Mouse (Mus musculus): ENCODE data around the gene Gcfc2.

The Gcfc2 gene

DNA sequence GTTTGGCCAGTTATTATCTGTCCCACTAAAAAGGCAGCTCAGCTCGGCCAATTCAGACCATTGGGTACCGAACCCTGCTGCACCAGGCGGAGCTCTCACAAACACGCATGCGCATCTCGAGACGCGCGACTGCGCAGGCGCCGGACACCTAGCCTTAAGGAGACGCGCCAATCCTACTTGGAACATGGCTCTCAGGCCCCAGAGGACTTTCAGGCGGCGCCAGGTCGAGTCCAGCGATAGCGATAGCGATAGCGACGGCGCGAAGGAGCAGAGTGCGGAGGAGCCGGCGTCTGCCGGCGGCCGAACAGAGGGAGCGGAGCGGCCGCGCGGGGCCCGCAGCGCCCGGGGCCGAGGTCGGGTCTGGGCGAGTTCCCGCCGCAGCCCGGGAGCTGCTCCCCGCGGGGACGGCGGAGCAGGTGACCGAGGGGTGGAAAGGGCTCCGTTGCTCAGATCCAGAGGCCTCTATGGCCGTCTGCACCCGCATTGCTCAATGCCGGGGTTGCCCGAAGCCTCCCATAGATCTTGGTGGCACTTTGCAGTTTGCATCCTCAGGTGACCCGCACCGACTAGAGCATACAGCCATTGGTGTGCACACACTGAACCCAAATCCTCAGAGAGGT lies at the start of gene Gcfc2:
TSS of gene Gcfc2 (plus strand) at position 147 of the 620 bp plus-strand sequence.
- peak; percentile 97 for DNase-seq

DNA sequence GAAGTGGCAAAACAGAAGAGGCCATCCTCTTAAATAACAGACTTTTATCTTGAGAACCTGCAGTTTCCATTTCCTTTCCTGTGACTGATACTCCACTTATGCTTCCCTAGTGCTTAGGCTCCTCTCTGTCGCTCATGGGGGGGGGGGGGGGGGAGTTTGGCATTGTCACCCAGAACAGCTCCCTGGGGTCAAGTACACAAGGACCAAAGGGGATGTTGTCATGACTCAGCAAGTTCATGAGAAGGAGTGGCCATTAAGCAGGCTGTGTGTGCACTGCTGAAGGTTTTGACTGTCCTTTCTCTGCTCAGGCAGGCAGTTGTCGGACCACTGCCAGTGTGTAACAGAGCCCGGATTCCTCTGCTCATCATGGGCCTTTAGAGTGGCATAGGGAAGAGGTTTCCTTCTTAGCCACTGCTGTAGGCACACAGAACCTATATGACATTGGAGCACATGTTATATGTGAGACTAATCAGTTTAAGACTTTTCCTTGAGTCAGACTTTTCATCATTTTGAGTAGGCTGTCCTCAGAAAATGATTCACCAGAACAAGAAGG lies 27.7 kb upstream of the Gcfc2 start:
- DNase-seq = no peak

DNA sequence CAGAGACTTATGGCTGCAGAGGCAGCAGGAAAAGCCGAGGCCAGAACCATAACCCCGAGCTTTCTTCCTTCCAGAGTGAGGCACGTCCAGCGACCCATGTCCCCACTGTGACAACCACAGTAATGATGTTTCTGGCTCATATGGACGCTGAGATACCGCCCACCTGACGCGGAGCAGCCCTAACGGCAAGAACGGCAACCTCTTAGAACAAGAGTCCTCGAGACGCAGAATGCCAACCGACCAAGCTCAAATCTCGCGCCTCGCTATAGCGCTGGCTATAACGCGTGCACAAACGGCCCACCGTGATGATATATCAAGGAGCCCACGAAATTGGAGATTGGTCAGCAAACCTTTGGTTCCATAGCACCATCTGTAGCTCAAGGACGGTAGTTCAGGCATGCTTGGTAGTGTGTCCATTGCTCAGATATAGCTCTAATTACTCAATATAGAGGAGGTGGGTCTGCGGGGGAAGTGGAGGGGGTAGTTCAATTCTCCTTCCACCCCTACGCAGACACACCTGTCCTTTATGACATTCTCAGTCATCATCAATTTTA lies 13.1 kb upstream of the Gcfc2 start:
- DNase-seq = no peak

DNA sequence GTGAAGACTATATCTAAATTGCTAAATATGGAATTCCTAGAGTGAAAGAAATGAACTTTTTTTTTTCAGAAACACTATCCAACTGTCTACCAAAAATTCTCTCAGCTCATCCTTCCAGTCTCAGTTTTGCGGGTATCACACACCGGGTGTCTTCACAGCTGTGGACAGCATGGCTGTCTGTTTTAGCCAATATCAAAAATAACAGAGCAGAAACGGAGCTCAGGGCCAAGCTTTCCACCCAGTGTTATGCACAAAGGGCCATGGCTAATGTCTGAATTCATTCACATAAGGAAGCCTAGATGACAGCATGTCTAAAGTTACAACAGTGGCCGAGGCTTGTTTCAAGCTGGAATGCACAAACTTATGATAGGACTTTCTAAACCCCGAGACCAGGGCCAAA lies 12.2 kb upstream of the Gcfc2 start:
- DNase-seq = no peak

DNA sequence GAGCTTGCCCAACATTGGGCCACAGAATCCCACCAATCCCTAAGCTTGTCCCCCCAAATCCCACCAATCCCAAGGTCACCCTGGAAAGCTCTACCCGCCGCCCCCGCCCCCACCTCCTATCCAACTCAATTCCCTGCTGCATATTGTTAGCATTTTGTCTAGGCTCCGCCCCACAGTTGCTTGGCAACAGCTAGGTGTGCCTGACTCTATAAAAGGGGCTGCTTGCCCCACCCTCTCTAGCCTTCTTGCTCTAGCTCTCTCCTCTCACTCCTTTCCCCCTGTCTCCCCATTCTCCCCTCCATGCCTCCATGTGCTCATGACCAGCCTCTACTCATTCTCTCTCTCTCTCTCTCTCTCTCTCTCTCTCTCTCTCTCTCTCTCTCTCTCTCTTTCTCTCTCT lies 11.8 kb upstream of the Gcfc2 start:
- DNase-seq = no peak

DNA sequence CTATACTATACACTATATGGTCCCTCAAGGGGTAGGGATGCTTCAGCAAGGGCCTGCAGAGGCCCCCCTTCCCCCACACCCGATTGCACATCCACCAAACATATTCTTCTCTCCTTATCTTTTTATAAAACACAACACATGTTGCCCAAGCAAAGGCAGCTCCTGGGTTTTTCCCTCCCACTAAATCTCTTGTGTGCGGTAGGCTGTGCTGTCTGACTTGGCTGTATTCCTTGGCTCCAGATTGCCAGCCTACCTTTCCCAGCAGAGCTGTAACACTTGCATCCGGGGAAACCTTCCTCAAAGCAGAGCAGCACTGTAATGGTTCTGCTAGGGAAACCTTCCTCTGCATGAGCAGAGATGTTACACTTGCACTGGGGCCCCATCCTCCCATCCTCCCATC lies 11.3 kb upstream of the Gcfc2 start:
- no peak for DNase-seq

DNA sequence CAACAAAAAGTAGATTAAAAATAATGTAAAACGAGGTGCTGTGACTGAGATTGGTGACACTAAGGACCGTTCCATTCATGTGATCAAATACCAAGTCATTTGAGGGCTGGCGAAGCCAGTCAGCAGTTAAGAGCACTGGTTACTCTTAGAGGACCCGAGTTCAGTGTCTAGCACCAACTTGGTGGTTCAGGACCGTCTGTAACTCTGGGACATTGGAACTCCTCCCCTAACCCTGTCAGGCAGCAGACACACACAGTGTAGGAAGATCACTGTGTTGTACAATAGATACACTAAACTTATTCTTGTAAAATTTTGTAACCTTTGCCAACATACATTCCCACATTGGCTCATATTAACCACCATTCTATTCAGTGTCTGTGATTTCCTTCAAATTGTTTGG lies 835 bp downstream of the Gcfc2 start:
- DNase-seq = no peak

DNA sequence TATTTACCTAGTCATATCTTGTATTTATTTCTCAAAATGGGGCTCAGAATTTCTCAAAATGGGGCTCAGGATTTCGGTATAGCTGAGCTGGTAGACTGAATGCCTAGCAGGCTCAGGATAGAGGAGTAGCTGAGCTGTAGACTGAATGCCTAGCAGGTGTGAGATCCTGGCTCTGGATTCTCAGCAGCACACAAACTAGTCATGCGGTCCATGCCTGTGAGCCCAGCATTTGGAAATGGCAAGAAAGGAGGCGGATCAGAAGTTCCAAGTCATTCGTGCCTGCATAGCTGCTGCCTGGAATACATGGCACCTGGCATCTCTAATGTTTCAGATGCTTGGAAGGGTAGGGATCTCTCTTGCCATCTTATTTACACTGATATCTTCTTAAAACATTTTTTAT lies 5.9 kb downstream of the Gcfc2 start:
- no peak for DNase-seq

DNA sequence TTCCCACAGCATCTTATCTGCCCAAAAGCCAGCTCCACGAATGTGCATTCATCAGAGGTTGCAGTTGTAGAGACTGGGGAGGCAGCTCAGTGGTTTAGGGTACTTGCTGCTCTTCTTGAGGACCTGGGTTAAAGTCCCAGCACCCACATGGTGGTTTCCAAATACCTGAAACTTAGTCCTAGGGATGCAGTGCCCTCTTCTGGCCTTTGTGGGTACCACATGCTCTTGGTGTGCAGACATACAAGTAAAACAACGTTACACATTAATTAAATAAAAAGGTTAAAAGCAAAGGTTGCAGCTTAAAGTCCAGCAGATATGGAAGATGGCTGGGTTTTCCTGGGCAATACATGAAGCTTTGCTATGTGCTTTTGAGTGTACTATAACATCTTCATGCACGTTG lies 9.8 kb downstream of the Gcfc2 start:
- no peak for DNase-seq

DNA sequence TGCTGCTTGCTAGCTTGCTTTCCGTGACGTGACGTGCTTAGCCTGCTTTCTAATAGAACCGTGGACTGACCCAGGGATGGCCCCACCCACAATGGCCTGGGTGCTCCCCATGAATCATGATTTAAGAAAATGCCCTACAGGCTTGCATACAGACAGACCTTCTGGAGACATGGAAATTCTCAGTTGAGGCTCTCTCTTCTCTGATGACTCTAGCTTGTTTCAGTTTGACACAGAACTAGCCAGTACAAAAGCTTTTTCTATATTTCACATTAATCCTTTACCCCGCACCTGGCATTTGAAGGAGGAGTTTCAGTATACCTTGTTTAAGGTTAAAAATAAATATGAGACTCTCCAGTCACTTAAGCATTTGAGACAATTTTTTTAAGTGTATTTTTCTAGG lies 18.2 kb downstream of the Gcfc2 start:
- DNase-seq = no peak

DNA sequence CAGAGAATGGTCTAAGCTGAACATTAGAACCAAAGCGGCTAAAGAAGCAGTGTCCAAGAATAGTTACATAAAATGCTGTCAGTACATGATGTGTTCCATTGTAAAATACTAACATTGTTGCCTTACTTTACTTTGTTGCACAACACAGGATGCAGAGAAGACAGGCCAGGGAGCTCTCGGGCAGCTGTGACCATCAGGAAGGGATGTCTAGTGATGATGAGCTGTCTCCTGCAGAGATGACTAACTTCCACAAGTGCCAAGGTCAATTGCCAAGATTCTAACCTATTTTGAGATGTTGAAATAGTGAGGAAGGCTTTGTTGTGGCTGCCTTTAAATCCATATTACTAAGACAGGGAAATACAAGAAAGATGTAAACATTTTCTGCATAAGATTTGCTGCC lies 19.8 kb downstream of the Gcfc2 start:
- DNase-seq = no peak

DNA sequence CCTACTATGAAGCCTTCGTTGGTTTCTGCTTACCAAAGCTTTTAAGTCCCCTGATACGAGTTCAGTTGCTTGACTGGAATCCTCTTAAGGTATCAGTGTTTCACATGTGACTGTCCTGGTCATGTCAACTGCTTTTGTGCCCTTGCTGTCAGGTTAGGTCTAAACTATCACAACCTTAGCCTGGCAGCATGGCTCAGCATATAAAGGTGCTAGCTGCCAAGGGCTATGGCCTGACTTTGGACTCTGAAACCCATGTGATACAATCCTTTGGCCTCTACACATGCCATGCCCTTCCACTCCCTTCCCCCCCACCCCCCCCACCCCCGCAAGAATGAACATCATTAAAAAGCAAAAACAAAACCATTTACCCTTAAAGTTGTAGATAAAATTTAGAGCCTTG lies 21.0 kb downstream of the Gcfc2 start:
- DNase-seq = no peak

DNA sequence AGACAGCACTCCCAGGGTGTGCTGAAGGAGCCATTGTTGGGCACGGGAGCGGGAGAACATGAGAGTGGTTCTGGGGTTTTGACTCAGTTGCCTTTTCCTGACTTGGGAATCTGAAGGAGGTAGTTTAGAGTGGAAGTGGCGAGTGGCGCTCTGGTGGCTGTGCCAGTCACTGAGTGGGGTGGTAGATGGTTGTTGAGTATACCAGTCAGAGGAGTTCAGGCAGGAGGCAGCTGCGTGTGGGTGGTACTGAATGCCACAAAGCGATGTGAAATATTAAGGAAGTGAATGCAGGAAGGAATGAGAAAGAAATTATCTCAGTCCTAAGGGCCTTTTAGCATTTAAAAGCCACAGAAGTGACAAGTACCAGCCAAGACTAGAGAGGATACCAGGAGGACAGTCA lies 23.4 kb downstream of the Gcfc2 start:
- DNase-seq = no peak

DNA sequence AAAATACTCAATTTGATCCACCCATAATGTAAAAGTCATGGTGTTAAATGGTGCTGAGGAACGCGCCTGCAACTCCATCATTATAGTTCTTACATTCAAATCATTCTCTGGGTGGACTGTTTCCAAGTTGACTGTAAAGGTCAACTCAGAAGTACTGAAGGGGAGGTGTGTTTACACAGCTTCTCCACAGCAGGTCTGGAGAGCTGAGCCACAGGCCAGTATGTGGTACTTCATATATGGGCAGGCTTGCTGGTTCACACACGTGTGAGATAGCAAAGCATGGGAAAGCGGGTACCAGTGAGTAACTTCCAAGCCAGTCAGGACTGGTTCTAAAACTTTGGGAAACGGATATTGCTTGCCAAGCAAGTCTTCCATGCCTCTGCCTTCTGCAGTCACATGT lies 31.7 kb downstream of the Gcfc2 start:
- DNase-seq = no peak

DNA sequence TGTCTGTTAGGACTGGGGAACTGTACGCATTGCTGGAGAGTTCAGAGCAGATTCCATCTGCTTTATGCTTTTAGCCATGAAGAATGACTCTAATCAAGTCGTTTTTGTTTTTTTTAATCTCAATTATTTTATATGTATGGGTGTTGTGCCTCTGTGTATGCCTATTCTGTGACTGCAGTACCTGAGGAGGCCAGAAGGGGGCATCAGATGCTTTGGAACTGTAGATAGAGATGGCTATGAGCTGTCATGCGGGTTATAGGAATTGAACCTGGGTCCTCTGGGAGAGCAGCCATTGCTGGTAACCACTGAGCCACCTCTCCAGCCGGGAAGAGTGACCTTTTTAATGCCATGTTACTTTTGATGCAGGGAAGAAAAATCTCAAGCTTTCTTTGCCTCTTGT lies 32.9 kb downstream of the Gcfc2 start:
- no peak for DNase-seq

DNA sequence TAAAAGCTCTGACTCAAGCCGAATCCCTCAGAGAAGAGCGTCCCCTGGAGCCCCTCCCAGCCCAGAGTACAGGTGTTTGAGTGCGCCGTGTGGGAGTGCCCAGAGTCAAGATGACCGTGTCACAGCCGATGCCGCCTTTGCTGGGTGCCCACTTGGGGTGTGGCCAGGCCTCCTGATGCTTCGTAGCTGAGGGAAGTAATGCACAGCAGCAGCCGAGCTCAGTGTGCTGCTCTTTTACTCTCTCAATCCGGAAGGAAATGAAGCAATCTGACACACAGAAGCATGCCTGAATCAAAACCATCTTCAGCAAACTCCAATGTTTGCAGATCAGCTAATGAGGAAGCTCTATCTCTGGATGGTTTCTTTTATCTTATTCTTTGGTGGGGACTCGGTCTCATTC lies 34.5 kb downstream of the Gcfc2 start:
- no peak for DNase-seq

DNA sequence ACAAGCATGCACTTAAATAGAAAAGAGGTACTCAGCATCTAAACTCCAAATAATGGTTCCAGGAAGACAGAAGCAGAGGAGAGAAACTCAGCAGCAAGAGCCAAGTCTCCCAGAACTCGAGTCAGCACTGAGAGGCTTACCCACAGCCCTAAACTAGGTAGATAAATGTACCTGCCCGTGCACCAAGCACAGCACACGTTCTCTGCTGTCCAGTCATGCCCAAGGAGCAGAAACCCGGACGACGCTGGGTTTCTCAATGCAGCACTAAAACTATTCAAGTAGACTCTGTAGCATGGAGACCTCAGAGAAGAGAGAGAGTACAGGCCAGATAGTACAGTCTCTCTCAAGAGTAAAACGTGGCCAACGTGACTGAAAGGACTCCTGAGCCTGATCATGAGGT lies 36.4 kb downstream of the Gcfc2 start:
- DNase-seq = no peak

DNA sequence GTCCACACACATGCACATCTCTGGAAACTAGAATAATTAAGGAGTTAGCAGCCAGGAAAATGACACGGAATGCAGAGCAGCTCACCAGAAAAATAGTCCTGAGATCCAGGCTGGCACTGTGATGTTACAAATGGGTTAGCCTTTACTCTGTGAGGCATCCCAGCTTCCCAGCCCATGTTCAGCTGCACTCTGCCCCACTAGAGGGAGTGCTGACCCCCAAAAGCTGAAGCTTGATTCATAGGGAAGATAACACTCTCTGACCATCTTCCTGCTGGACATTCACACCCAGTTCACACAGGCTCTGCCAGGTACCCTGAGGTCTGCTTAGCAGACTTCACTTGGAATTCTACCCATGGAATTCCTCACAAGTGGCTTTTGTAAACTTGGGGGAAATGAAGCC lies 36.8 kb downstream of the Gcfc2 start:
- no peak for DNase-seq

DNA sequence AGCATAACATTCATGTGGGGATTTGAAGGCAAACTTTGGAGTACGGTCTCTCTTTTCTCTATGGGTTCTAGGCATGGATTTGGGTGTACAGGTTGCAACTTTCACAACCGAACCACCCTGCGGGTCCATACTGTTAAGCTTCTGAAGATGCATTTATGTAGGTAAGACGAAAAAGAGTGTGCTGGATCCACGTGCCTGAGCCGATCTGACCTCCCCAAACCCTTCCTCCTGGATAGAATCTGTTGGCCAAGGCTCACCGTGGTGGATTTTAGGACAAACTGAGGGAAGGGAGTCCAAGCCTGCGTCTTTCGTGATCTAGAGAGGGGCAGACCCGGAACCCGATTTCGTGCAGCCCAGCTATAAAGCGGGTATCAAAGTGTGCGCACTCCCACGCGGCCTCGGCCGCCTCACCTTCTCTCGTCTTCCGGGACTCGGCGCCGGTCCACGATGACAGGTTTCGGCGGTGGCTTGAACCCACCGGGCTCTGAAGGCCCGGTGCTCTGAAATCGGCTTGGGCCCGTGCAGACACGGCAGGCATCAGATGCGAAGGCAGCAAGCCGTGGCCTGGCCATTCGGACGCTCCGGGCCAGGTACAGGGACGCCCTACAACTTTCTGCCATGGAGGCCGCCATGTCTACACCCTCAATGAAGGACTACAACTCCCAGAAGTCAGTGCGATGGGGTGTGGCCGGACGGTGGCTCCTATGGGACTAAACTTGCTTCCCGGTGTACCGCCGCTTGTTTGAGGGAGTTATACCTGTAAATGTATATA lies 42.0 kb downstream of the Gcfc2 start, which contains the start of gene Mrpl19:
TSS of gene Mrpl19 (minus strand) at position 663 of the 772 bp plus-strand sequence.
- DNase-seq = peak; percentile 92

DNA sequence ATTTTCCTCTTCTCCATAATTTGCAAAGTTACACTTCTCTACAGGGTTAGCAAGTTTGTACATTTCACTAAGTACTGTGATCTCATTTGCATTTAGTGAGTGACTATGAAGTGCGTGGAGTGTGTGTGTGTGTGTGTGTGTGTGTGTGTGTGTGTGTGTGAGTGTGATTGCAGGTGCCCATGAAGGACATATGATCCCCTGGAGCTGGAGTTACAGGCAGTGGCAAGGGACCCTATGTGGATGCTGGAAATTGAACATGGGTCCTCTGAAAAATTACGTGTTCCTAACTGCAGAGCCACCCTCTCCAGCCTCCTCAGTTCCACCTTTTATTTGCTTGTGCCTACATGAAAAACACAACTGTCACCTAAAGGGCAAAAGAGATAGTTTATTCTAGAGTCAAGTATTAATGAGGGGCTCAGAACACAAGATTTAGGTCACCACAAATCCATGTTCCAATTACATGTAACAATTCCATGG lies 42.6 kb downstream of the Gcfc2 start:
- DNase-seq = no peak

DNA sequence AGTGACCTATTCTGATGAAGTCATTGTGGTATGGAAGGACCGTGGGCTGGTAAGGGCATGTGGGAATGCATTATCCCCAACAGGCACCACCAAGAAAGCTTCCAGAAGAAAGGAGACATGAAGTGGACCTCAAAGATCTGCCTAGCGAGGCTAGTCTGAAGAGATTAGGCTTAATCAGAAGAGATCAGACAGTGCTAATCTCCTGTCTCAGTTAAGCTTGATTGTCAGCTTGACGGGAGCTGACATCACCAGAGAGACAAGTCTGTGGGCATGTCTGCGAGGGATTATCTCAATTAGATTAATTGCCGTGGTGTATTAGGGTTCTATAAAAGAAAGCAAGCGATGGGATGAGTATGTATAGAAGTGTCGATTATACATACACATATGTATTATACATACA lies 47.7 kb downstream of the Gcfc2 start:
- no peak for DNase-seq

DNA sequence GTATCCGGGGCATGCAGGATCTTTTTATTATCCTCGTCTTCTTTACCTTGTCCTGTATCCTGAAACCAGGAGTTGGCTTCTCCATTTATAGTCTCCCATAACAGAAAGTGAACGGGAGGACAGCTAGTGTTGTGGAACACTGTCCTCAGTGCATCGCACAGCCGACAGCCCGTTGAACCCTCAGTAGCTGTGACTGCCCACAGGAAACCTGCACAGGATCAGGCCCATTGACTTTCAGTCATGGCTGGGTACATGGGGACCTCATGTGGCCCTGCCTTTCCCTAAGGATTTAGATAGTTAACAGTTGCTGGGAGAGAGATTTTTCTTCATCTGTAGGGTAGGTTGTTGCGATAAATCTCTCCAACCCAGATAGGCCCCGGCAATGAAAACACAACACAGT lies 49.1 kb downstream of the Gcfc2 start:
- no peak for DNase-seq

DNA sequence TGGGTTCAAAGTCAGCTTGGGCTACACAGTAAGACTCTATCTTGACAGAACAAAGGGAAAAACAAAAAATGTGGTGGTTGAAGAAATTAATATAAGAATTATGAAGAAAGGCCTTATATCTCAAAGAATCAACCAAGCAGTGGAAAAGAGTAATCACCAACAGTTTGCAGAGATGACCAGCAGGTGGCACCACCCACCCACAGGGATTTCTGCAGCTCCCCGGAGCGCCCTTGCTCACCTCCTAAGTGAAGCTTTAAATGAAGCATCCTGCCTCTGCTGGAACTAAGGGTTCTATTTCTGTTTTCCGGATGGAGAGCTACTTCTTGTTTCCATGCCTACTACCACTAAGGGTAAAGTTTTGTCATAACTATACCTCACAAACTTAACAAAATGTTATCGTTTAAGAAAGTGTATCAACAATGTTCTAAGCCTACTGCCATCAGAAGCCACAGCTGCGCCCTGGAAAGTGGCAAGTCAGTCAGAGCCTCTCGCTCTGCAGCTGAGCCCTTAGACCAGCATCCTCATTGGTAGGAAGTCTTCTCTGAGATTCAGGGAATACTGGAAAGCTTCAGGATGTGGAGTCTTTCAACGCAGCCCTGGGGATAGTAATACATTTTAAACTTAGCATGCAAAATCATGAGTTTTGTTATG lies 52.6 kb downstream of the Gcfc2 start:
- peak; percentile 84 for DNase-seq

DNA sequence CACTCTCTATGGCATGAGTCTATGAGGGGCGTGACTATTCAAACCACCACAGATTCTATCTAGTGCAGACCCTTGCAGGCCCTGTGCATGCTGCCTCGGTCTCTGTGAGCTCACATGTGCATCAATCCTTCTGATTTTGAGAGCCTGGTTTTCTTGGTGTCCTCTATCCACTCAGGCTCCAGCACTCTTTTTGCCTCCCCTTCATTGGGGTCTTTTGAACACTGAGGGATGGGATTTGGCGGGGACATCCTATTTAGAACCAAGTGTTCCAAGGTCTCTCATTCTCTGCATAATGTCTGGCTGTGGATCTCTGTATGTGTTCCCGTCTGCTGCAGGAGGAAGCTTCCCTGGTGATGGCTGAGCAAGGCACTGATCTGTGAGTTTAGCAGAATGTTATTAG lies 55.8 kb downstream of the Gcfc2 start:
- DNase-seq = no peak

Data from lung, postnatal 14 days (tissue).